Mouse (Mus musculus): ENCODE measurements around the gene Ncaph. TPM values are rescaled to one million over a fixed set of nuclear protein-coding genes. Genes with fewer than 3 reads are reported as not detected.
"Not testable (repeated sequence)": the region's sequence is repeated elsewhere in the genome, so short reads cannot be mapped to it uniquely, and the experiment has no call there.

The Ncaph gene
- total RNA-seq (2022): 1 to 10 TPM in 2 of 4 experiments, under 1 TPM in 2; 0.44 to 1.2 (median 0.81) TPM

DNA sequence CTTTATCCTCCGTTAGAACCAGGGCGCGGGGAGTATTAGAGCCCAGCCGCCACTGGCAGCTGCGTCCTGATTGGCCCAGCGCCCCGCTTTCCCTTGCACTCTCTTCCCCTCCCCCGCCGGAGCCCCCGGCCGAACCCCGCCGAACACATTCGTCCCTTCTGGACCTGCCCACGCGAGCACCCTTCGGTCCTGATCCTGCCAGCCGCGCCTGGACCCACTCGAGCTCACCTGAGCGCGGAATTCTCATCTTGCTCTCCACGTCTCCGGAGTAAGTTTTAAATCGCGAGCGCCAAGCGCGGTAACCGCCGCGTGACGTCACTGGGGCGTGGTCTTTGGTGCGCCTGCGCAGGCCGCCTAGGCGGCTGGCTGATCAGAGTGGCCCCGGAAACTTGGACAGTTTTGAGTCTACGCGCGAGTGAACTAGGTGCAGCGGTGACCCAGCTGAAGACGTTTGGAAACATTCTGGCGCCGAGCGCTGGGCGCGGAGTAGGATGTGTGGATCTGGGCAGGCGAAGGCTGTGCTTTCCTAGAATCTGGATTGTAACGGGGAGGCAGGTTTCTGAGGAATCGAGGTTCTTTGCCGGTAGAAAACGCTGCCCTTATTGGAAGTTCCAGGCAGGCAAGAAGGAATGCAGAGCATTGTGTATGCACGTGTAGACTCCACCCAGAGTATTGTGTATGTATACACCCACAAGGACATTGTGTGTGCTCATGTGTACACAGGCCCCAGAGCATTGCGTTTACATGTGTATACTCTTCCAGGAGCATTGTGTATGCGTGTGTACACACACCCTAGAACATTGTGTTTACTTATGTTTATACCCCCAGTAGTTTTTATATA, at the start of gene Ncaph:
TSS of gene Ncaph (minus strand) at position 334 of the 841 bp plus-strand sequence.
- DNase-seq (ENCODE audit: low spot score in 2 of 2): peak; percentile 78 to 85

- DNase-seq (ENCODE audit: low spot score in 2 of 2): peak; percentile 56 to 72
Observed at GRCm38 (mm10) chr2:127182598-127183381, 49.0 kb upstream of the Ncaph start.

DNA sequence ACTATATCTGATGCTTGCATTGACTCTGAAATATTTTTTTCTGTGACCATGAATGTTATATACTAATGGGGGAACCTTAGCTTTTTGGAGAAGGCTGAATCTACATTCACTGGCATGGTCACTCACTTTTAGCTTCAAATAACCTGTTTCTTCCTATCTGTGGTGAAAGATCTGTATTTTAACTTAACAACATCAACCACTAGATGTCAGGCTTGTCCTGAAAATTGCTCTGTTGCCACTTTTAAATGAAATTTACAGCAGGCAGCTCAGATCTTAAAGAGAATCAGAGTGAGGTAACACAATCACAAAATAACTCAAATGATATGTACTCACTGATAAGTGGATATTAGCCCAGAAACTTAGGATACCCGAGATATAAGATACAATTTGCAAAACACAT, 32.5 kb upstream of the Ncaph start:
- DNase-seq (ENCODE audit: low spot score in 2 of 2): not testable (repeated sequence)

DNA sequence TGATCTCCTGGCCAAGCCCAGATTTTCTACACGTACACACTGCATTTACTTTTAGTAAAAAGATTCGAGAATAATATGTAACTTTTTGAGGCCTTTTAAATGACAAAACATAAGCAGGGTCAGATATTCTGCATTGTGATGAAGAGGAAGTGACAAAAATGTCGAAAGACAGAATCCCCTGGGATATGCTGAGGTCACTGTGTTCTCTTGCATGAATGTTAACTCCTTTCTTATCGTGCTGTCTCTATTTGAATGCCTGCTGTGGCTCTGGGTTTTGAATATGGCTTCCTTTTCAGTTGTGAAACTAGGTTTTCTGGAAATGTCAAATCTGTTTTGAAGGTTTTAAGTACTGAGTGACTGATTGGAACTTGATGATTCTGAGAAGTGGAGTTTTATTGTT, 31.9 kb upstream of the Ncaph start:
- DNase-seq (ENCODE audit: low spot score in 2 of 2): no peak

- DNase-seq (ENCODE audit: low spot score in 2 of 2): no peak
Observed at GRCm38 (mm10) chr2:127145699-127146098, 11.9 kb upstream of the Ncaph start.

GRCm38 (mm10) chr2:127143158-127144063, 9.7 kb upstream of the Ncaph start, which contains the start of gene Itpripl1:
TSS of gene Itpripl1 (minus strand) at chr2:127143442.
- peak; percentile 67 to 69 for DNase-seq (ENCODE audit: low spot score in 2 of 2)

DNA sequence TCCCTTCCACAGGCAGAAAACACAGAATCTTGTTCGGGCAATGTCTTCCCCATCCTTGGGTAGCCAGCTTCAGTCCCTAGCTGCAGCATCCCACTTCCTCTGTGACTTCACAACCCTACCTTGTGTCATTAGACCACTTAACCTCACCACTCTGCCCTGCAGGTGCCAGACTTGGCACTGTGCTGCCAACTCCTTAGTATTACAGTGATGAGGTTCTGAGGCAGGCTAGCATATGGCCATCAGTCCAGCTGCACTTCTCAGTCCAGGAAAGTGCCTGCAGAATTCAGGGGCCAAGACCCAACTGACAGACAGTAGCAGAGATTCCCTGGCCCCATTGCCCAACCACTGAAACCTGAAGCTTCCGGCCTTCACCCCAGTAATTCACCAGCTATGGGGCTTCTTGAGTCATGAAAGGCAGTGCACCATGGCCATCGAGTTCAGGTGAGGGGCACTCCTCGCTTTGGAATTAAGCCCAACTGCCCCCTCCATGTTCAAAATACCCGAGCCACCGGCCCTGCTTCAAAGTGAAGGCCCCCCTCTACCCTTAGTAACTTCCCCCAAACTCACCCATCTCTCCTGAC, 8.9 kb upstream of the Ncaph start:
- DNase-seq (ENCODE audit: low spot score in 2 of 2): no peak

DNA sequence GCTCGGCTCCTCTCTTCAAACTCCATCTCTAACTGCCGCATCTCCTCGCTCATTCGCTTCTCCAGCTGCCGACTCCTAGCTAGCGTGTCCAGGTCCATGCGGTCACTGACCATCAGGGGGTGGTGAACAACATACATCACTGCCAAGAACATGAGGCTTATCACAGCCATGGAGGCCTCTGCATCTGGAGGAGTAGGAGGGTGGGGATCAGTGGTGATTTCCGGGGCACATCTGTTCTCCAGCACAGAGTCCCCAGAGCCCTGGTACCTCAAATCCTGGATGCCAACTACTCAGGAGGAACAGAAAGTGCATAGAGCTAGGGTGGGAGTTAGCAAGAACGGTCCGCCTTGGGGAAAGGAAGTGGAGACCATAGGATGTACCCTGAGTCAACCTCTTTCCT, 8.3 kb upstream of the Ncaph start:
- no peak for DNase-seq (ENCODE audit: low spot score in 2 of 2)

DNA sequence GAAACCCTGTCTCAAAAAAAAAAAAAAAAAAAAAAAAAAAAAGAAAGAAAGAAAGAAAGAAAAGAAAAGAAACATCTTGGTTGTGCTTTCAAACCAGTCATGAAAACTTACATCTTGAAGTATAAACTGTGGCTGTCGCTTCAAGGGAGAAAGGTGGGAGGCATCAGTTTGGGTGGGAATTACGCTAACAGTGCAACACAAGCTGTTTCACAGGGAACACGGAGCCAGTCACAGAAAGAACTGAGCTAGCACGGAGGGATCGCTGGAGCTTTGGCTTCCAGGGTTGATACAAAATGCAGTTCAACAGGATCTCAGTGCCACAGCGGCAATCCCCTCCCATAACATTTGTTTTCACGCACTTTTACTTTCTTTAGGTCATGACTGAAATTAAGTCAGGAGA, 6.3 kb upstream of the Ncaph start:
- no peak for DNase-seq (ENCODE audit: low spot score in 2 of 2)

GRCm38 (mm10) chr2:127139605-127140004, 5.9 kb upstream of the Ncaph start:
- DNase-seq (ENCODE audit: low spot score in 2 of 2): no peak

GRCm38 (mm10) chr2:127139094-127139493, 5.3 kb upstream of the Ncaph start:
- no peak for DNase-seq (ENCODE audit: low spot score in 2 of 2)

- DNase-seq (ENCODE audit: low spot score in 2 of 2): no peak
Observed at GRCm38 (mm10) chr2:127138449-127138848, 4.7 kb upstream of the Ncaph start.

DNA sequence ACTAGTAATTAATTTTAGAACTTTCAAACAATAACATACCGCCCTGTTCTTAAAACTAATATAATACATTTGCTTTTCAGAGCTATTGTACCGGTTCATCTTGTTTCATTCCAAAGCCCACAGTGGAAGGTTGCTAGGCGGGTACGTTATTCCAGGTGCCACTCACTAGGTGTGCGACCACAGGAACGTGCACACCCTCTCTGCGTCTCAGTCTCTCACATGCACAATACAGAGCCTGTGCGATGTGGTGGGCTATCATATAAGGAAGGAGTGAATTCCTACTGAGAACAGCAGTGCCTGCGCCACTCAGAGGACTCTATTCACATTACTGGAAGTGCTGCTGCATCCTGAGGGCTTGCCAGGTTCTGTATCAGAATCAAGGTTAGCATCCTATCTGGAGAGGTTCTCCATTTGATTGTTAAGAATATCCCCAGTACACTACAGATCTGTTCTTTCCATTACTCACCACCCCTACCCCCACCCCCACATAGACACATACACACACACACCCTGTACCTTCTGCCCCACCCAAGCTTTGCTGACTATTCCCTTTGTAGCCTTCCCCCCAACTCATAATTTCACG, 4.2 kb upstream of the Ncaph start:
- no peak for DNase-seq (ENCODE audit: low spot score in 2 of 2)

DNA sequence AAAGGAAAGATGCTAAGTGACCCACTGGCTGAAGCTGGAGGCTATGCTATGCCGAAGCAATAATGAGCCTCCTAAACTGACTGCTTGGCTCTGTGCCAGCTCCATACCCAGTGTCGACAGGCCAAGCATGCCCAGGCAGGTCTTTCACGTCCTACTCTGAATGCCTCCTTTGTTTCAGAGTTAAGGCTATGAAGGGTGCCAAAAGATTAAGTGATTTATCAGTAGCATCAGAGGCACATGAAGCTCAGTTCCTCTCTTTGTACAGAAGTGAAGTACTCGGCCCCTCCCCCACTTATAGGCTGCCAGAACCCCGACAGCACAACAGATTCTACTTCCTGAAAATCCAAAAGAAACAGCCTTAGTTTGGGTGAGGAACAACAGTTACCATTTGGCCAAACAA, 3.2 kb upstream of the Ncaph start:
- DNase-seq (ENCODE audit: low spot score in 2 of 2): no peak

DNA sequence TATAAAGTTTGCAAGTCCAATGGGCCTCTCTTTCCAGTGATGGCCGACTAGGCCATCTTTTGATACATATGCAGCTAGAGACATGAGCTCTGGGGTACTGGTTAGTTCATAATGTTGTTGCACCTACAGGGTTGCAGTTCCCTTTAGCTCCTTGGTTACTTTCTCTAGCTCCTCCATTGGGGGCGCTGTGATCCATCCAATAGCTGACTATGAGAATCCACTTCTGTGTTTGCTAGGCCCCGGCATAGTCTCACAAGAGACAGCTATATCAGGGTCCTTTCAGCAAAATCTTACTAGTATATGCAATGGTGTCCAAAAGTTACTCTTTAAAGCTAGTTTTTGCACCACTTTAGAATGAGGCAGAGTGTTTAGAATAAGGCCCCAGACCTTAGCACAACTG, 1.5 kb upstream of the Ncaph start:
- not testable (repeated sequence) for DNase-seq (ENCODE audit: low spot score in 2 of 2)

- no peak for DNase-seq (ENCODE audit: low spot score in 2 of 2)
Observed at GRCm38 (mm10) chr2:127131353-127131752, 2.4 kb downstream of the Ncaph start.

DNA sequence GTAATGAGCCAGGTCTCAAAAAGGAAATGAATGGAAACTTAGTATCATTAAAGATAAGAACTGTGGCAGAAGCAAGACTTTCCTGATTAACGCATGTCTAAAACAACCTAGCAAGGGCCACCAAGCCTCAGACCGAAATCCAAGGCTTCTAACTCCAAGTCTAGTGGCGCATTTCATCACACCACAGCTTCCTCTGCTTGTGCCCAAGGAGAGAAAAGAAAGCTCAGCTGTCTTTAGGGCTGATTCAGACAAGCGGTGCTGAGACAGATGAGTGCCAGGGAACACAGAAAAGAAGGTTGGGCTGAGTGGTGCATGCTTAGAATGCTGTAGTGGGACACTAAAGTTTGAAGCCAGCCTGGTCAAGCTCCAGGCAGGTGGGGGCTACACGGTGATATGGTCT, 4.8 kb downstream of the Ncaph start:
- no peak for DNase-seq (ENCODE audit: low spot score in 2 of 2)

DNA sequence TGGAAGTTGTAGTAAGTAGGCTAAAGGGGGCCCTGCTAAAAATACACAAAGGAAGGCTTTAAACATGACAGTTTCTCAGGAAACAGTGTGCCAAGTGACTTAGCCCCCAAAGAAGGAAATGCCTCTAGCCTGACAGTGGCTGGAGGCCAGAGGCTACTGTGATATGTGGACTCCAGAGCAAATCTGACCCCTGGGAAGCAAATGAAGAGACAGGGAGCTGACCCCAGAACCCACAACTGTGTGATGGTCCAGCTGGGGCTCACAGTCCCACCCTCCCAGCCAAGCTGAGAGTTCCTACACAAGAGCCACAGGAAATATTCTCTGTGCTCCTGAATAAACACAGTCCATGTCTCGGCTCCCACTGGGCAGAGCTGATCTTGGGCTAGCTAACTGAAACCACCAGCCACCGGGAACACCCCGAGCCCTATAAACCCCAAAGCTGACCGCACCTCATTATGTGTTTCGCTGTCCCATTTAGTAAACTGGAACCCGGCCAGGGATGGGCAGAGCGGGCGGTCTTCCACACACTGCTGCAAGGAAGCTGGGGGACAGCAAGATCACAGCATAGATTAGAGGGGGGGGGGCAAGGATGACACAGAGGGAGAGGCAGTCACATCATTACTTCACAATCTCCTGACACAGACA, 12.0 kb downstream of the Ncaph start:
- DNase-seq (ENCODE audit: low spot score in 2 of 2): no peak

DNA sequence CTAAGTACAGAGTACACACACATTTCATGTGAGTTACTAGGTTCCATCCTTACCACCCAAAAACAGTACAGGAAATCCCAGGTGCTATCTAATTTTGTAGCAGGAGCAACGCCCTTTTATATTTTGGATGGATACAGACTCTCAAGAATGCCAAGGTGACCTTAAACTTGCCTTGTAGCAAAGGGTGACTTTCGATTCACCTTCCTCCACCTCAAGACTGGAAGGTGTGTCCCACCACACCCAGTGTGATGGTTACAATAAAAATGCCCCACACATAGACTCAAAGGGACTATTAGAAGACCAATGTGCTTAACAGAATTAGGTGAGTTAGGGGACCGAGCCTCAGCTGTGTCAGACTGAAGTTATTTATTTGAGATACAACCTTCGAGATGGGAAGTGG, 24.8 kb downstream of the Ncaph start:
- DNase-seq (ENCODE audit: low spot score in 2 of 2): no peak

- DNase-seq (ENCODE audit: low spot score in 2 of 2): no peak
Observed at GRCm38 (mm10) chr2:127092000-127092399, 41.8 kb downstream of the Ncaph start.

Data from gastrocnemius, adult 8-10 months (tissue).